Mouse (Mus musculus) Patski (cell line): ENCODE data around the gene Rufy2. TPM values are rescaled to one million over a fixed set of nuclear protein-coding genes. Genes with fewer than 3 reads are reported as not detected.

Experiments used
- ATAC-seq: fragments of 100-300 bp; one replicate; pipeline ENCODE4 v1.8.0; 2021
- CTCF ChIA-PET: fragments of 350-600 bp; sonication (Branson Sonifier 250); formaldehyde crosslinking; loops from one replicate; lab custom pipeline; 2022; ENCODE audit warnings: inconsistent platforms; lab: Charles Lee
- POLR2A ChIA-PET: fragments of 350-600 bp; sonication (Branson Sonifier 250); formaldehyde crosslinking; loops from one replicate; lab custom pipeline; 2022; ENCODE audit warnings: antibody characterized with exemption, inconsistent platforms; lab: Charles Lee
- DNase-seq: peaks from one replicate; pipeline ENCODE4 v3.0.0-alpha.2; 2011; ENCODE audit warnings: low read depth, low spot score
- H3K27me3 ChIP-seq: fragments of 371-371 bp; one replicate; pipeline ENCODE4 v1.5.1; 2021
- CTCF ChIP-seq: fragments of 100-300 bp; IDR thresholded peaks from one replicate; pipeline ENCODE4 v1.5.1; 2021
- in situ Hi-C: fragments of 300-500 bp; cut with MboI; formaldehyde crosslinking; loops from 3 replicates; pipeline ENCODE4 v1.11.1; 2018; ENCODE audit warnings: low pct_unique_long_range_greater_than_20kb, mixed read lengths
- polyA plus RNA-seq: library from polyadenylated mRNA; unstranded; gene quantifications from one replicate; pipeline ENCODE4 v1.2.3, GENCODE M21; 2021

The Rufy2 gene
- 26.5 TPM for polyA plus RNA-seq

- ChIA-PET POLR2A (interaction anchor here (0.6 to 1.1 kb wide), 2 partner anchors 31 to 241 kb away, joined by 3 to 5 read pairs; no protein-coding TSS in a partner anchor), CTCF (interaction anchor here (1.1 to 2.4 kb wide), 8 partner anchors 9 to 86 kb away, joined by 3 to 19 read pairs (median 4); no protein-coding TSS in a partner anchor)
- peak; percentile 79 for ATAC-seq
- H3K27me3 ChIP-seq = no peaks in the 10 kb centered on the region
- peak; percentile 84 for TF ChIP-seq CTCF
- no peak for DNase-seq
- in situ Hi-C loops = loop anchor here (10.0 kb wide), 1 partner anchor 85 kb away; the partner anchor contains the start of gene Pbld1
These were observed at the start of gene Rufy2 for GRCm38 (mm10) chr10:62980039-62980954. Gene Rufy2 (plus strand): TSS chr10:62980223.

DNA sequence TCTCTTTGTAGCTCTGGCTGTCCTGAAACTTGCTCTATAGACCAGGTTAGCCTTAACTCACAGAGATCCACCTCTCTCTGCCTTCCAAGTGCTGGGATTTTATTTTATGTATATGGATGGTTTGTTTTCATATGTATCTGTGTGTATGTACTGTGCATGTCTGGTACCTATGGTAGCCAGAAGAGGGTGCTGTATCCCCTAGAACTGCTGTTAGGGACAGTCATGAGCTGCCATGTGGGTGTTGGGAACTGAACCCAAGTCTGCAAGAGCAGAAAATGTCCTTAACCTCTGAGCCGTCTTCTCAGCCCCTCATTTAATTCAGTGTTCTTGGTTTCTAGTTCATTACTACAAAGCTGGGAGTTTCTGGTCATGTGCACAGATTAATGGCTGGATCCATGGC is 47.6 kb upstream of the Rufy2 start:
- POLR2A ChIA-PET = no interaction called here
- CTCF ChIA-PET = interaction anchor here (0.9 to 1.2 kb wide), 2 partner anchors 23 to 53 kb away, joined by 3 read pairs; no protein-coding TSS in a partner anchor
- in situ Hi-C loops = no loop called here
- DNase-seq (no peak), ATAC-seq (no peak)
- TF ChIP-seq CTCF = peak; percentile 35
- no peaks in the 10 kb centered on the region for H3K27me3 ChIP-seq

GRCm38 (mm10) chr10:62944975-62945580 is 34.9 kb upstream of the Rufy2 start:
- no peaks in the 10 kb centered on the region for H3K27me3 ChIP-seq
- in situ Hi-C loops = no loop called here
- no peak for DNase-seq
- CTCF ChIA-PET = no interaction called here
- POLR2A ChIA-PET = no interaction called here
- no peak for ATAC-seq
- no peak for TF ChIP-seq CTCF

GRCm38 (mm10) chr10:62946738-62947471 is 33.1 kb upstream of the Rufy2 start, which contains the start of gene Dna2:
Gene Dna2 (plus strand): TSS chr10:62947026.
- CTCF ChIA-PET = no interaction called here
- in situ Hi-C loops = no loop called here
- DNase-seq (peak; percentile 19), ATAC-seq (peak; percentile 88)
- TF ChIP-seq CTCF = no peak
- H3K27me3 ChIP-seq = no peaks in the 10 kb centered on the region
- POLR2A ChIA-PET = interaction anchor here (1.3 kb wide), 1 partner anchor 60 kb away, joined by 3 read pairs; no protein-coding TSS in a partner anchor

DNA sequence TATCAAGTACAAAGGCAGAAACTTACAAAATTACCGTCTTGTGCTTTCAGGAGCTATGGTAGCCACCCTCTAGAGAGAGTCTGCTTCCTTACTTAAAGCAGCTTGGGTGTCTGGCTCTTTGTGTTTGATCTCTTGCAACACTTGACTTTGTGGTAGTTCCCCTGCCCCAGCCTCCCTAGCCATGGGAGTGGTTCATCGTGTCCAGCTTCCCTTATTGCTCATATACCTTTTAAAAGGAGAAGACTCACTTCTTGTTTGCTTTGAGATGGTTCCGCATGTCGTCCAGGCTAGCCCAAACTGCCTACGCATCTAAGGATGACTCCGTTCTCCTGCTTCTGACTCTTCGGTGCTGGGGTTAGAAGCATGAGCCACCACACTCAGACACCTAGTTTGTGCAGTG is 31.5 kb upstream of the Rufy2 start:
- no peak for TF ChIP-seq CTCF
- DNase-seq = no peak
- ChIA-PET CTCF (interaction anchor here (1.1 kb wide), 1 partner anchor 32 kb away, joined by 4 read pairs; no protein-coding TSS in a partner anchor), POLR2A (no interaction called here)
- H3K27me3 ChIP-seq = no peaks in the 10 kb centered on the region
- in situ Hi-C loops = no loop called here
- ATAC-seq = no peak

DNA sequence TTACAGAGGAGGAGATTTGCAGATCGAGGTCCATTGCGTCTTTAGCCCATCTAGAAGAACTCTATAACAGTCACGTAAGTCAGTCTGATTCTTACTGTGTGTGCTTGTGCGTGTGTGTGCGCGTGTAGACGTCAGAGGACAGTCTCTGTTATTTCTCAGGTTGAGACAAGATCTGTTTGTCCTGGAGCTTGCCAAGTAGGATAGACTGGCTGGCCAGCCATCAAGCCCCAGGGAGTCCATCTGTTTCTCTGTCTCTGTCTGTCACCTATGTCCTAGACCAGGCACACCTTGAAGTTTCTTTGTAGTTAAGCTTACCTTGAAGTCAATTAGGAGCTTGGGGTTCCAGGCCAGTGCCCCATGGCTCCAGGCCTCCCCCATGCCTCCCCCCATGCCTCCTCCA is 16.1 kb upstream of the Rufy2 start:
- DNase-seq = no peak
- no peak for ATAC-seq
- ChIA-PET POLR2A (no interaction called here), CTCF (no interaction called here)
- in situ Hi-C loops = no loop called here
- H3K27me3 ChIP-seq = no peaks in the 10 kb centered on the region
- no peak for TF ChIP-seq CTCF

GRCm38 (mm10) chr10:62965796-62966195 is 14.2 kb upstream of the Rufy2 start:
- ATAC-seq (no peak), DNase-seq (no peak)
- ChIA-PET POLR2A (no interaction called here), CTCF (no interaction called here)
- in situ Hi-C loops = no loop called here
- no peaks in the 10 kb centered on the region for H3K27me3 ChIP-seq
- TF ChIP-seq CTCF = no peak

- no peaks in the 10 kb centered on the region for H3K27me3 ChIP-seq
- in situ Hi-C loops = no loop called here
- ATAC-seq = no peak
- no peak for DNase-seq
- ChIA-PET CTCF (no interaction called here), POLR2A (no interaction called here)
- TF ChIP-seq CTCF = no peak
These were observed 13.7 kb upstream of the Rufy2 start for GRCm38 (mm10) chr10:62966291-62966690.

DNA sequence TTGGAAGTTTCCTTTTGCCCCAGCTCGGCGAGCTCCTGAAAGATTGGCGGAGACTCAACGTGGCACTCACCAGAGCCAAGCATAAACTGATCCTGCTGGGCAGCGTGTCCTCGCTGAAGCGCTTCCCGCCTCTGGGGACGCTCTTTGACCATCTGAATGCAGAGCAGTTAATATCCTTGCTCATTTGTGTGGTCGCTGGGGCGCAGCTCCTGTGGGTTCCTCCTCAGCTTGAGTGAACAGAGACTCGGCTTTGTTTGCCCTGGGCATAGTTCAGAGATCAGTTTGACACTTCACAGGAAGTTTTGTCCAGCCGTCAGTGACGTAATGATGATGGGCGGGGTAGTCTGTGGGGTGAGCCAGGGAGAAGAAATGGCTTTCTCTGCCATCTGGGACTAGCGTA is 8.2 kb upstream of the Rufy2 start:
- ChIA-PET POLR2A (no interaction called here), CTCF (interaction anchor here (1.1 to 3.2 kb wide), 3 partner anchors 9 to 95 kb away, joined by 4 to 19 read pairs (median 8); partner anchors contain the start of gene Rufy2)
- peak; percentile 68 for TF ChIP-seq CTCF
- no peaks in the 10 kb centered on the region for H3K27me3 ChIP-seq
- in situ Hi-C loops = no loop called here
- ATAC-seq = peak; percentile 89
- no peak for DNase-seq

GRCm38 (mm10) chr10:62979667-62980038 is 370 bp upstream of the Rufy2 start:
- ATAC-seq (no peak), DNase-seq (no peak)
- CTCF ChIA-PET = interaction anchor here (1.1 to 2.4 kb wide), 7 partner anchors 9 to 86 kb away, joined by 3 to 19 read pairs (median 4); no protein-coding TSS in a partner anchor
- TF ChIP-seq CTCF = no peak
- H3K27me3 ChIP-seq = no peaks in the 10 kb centered on the region
- in situ Hi-C loops = loop anchor here (10.0 kb wide), 1 partner anchor 85 kb away; the partner anchor contains the start of gene Pbld1
- POLR2A ChIA-PET = no interaction called here
